Mouse (Mus musculus) spleen, adult 2 months (tissue): ENCODE results near the gene Intu.

Source experiments
- CTCF ChIP-seq: fragments of 200-500 bp; IDR thresholded peaks from 2 replicates; pipeline ENCODE4 v1.5.1; 2011; ENCODE audit warnings: mild to moderate bottlenecking, inconsistent platforms; ENCODE audit not compliant: insufficient read depth, insufficient read length, insufficient replicate concordance; ENCODE audit errors: extremely low read depth
- POLR2A ChIP-seq: fragments of 200-500 bp; IDR thresholded peaks from 2 replicates; pipeline ENCODE4 v1.6.1; 2011; ENCODE audit warnings: low read depth, low read length, inconsistent platforms

- no peak for TF ChIP-seq POLR2A
- TF ChIP-seq CTCF, result no peak
Measured at GRCm38 (mm10) chr3:40652941-40653352, 121.9 kb downstream of the Intu start.
